Mouse (Mus musculus): ENCODE measurements around the gene Fmnl1.

- TF ChIP-seq POLR2A (IDR thresholded peaks at IDR 0.05; ENCODE audit: borderline replicate concordance, extremely low read depth, low read depth, low read length) (no peak), CTCF (IDR thresholded peaks at IDR 0.05; ENCODE audit: insufficient read depth, low read length) (no peak)
Measured at GRCm38 (mm10) chr11:103193825-103194168, 22.9 kb downstream of the Fmnl1 start.
